Mouse (Mus musculus): ENCODE results near the gene Gkap1.

Gkap1 gene

GRCm38 (mm10) chr13:58201343-58201742, 74.2 kb downstream of the Gkap1 start:
- no peak for DNase-seq (ENCODE audit: low read depth, low spot score)

- no peak for DNase-seq (ENCODE audit: low read depth, low spot score)
These were observed 77.4 kb downstream of the Gkap1 start for GRCm38 (mm10) chr13:58197981-58198640.

- no peak for DNase-seq (ENCODE audit: low read depth, low spot score)
These were observed 78.3 kb downstream of the Gkap1 start for GRCm38 (mm10) chr13:58197211-58197610.

GRCm38 (mm10) chr13:58194908-58195307, 80.6 kb downstream of the Gkap1 start:
- no peak for DNase-seq (ENCODE audit: low read depth, low spot score)

GRCm38 (mm10) chr13:58193221-58193620, 82.3 kb downstream of the Gkap1 start:
- no peak for DNase-seq (ENCODE audit: low read depth, low spot score)

GRCm38 (mm10) chr13:58192146-58192545, 83.4 kb downstream of the Gkap1 start:
- DNase-seq (ENCODE audit: low read depth, low spot score): no peak

GRCm38 (mm10) chr13:58191516-58191915, 84.0 kb downstream of the Gkap1 start:
- DNase-seq (ENCODE audit: low read depth, low spot score): no peak

GRCm38 (mm10) chr13:58189473-58189872, 86.0 kb downstream of the Gkap1 start:
- DNase-seq (ENCODE audit: low read depth, low spot score): no peak

GRCm38 (mm10) chr13:58188412-58188811, 87.1 kb downstream of the Gkap1 start:
- peak; percentile 78 for DNase-seq (ENCODE audit: low read depth, low spot score)

GRCm38 (mm10) chr13:58187751-58188150, 87.7 kb downstream of the Gkap1 start:
- DNase-seq (ENCODE audit: low read depth, low spot score): no peak

- DNase-seq (ENCODE audit: low read depth, low spot score): no peak
These were observed 89.2 kb downstream of the Gkap1 start for GRCm38 (mm10) chr13:58186281-58186680.

GRCm38 (mm10) chr13:58184111-58184510, 91.4 kb downstream of the Gkap1 start:
- no peak for DNase-seq (ENCODE audit: low read depth, low spot score)

Measured in retina, postnatal 7 days (tissue).